Mouse (Mus musculus) G1E (cell line): ENCODE results near the gene Ptger4.

Experiments used
- CTCF ChIP-seq: IDR thresholded peaks from 2 replicates; pipeline ENCODE4 v1.5.1; 2012; ENCODE audit warnings: low read depth, low read length, inconsistent platforms, mixed read lengths
- GATA1 ChIP-seq: IDR thresholded peaks from 2 replicates; pipeline ENCODE4 v1.6.1; 2012; ENCODE audit warnings: borderline replicate concordance, low read length, inconsistent platforms, mixed read lengths
- GATA2 ChIP-seq: IDR thresholded peaks from 2 replicates; pipeline ENCODE4 v1.6.1; 2012; ENCODE audit warnings: low read depth, low read length, inconsistent platforms, borderline replicate concordance
- POLR2AphosphoS5 ChIP-seq: IDR thresholded peaks from 2 replicates; pipeline ENCODE4 v1.6.1; 2012; ENCODE audit warnings: low read depth, low read length, inconsistent platforms; ENCODE audit not compliant: insufficient replicate concordance
- TAL1 ChIP-seq: conservative IDR thresholded peaks from 2 replicates; pipeline ENCODE4 v1.6.1; 2012; ENCODE audit warnings: low read depth, low read length, inconsistent platforms, mixed read lengths

DNA sequence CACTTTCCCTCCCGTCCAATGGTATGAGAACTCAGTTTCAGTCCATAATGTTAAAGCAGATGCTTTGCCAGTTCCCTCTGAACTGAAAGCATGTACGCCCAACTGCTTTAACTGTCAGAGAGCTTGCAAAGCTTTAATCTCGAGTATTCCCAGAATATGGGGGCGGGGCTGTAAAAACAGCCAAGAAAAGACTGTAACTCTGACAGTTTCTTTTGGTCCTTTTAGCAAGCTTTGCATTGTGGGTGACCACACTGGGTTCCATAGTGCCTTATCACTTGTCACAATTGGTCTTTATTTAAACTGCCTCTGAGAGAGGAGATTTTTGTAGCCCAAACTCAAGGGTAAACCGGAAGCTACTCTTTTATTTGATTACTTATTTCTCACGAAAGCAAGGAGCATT is 4.1 kb downstream of the Ptger4 start:
- TF ChIP-seq CTCF (no peak), GATA1 (no peak), TAL1 (no peak), POLR2AphosphoS5 (no peak), GATA2 (no peak)
